Mouse (Mus musculus): ENCODE data around the gene Gm21704.
"Not testable (repeated sequence)": the region's sequence is repeated elsewhere in the genome, so short reads cannot be mapped to it uniquely, and the experiment has no call there.

Gm21704 gene

DNA sequence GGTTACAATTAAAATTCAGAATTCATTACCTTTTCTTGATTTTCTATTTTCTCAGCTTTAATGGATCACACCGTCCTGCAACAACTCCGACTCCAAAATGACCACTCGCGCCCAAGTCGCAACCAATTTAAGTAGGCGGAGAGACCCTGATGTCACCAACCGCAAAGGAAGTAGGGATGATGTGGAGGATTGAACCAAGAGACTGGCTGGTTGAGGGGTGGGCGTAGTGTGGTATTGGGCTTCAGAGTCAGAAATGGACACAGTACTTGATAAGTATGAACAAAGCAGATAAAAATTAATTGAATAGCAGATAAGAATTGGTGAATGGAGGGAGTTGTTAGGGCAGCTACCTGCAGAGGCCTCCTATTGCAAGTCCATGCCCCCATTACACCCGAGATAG lies at the start of gene Gm21704, which contains the start of gene Gm21708:
Gm21704 (minus strand) TSS at position 101 of the 400 bp plus-strand sequence.
Gm21708 (minus strand) TSS at position 101 of the 400 bp plus-strand sequence.
- in situ Hi-C loops (cut with MboI; ENCODE audit: unreplicated experiment in 2 of 2) = not testable (repeated sequence)

DNA sequence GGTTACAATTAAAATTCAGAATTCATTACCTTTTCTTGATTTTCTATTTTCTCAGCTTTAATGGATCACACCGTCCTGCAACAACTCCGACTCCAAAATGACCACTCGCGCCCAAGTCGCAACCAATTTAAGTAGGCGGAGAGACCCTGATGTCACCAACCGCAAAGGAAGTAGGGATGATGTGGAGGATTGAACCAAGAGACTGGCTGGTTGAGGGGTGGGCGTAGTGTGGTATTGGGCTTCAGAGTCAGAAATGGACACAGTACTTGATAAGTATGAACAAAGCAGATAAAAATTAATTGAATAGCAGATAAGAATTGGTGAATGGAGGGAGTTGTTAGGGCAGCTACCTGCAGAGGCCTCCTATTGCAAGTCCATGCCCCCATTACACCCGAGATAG lies 64.7 kb downstream of the Gm21704 start, which contains the start of gene Gm21693:
Gm21693 (minus strand) TSS at position 101 of the 400 bp plus-strand sequence.
- in situ Hi-C loops (cut with MboI; ENCODE audit: unreplicated experiment in 2 of 2) = not testable (repeated sequence)

DNA sequence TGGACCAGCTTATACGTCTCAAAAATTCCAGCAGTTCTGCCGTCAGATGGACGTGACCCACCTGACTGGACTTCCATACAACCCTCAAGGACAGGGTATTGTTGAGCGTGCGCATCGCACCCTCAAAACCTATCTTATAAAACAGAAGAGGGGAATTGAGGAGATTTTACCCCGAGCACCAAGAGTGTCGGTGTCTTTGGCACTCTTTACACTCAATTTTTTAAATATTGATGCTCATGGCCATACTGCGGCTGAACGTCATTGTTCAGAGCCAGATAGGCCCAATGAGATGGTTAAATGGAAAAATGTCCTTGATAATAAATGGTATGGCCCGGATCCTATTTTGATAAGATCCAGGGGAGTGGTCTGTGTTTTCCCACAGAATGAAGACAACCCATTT lies 69.3 kb downstream of the Gm21704 start:
- in situ Hi-C loops (cut with MboI; ENCODE audit: unreplicated experiment in 2 of 2) = not testable (repeated sequence)
